Mouse (Mus musculus) testis, adult 2 months (tissue): Measurements from ENCODE around the gene Nme7. TPM values are rescaled to one million over a fixed set of nuclear protein-coding genes. Genes with fewer than 3 reads are reported as not detected.

Experiments used
- H3K27ac ChIP-seq: fragments of 200-500 bp; 2 replicates; pipeline ENCODE4 v1.5.1; 2012; ENCODE audit warnings: low read depth, low read length; ENCODE audit not compliant: control insufficient read depth, insufficient read depth
- H3K27me3 ChIP-seq: fragments of 200-500 bp; 2 replicates; pipeline ENCODE4 v1.6.1; 2012; ENCODE audit warnings: mild to moderate bottlenecking, low read length, moderate library complexity; ENCODE audit not compliant: control insufficient read depth, insufficient read depth
- H3K36me3 ChIP-seq: fragments of 200-500 bp; 2 replicates; pipeline ENCODE4 v1.6.1; 2012; ENCODE audit warnings: mild to moderate bottlenecking, low read length; ENCODE audit not compliant: control insufficient read depth, insufficient read depth
- H3K4me1 ChIP-seq: fragments of 200-500 bp; 2 replicates; pipeline ENCODE4 v1.6.1; 2012; ENCODE audit warnings: low read length; ENCODE audit not compliant: control insufficient read depth, insufficient read depth
- H3K4me3 ChIP-seq: fragments of 200-500 bp; 2 replicates; pipeline ENCODE4 v1.5.1; 2012; ENCODE audit warnings: low read depth, mild to moderate bottlenecking, low read length, moderate library complexity, mixed read lengths; ENCODE audit not compliant: control insufficient read depth
- CTCF ChIP-seq: fragments of 200-500 bp; IDR thresholded peaks from 2 replicates; pipeline ENCODE4 v1.5.1; 2012; ENCODE audit warnings: low read depth, mild to moderate bottlenecking, inconsistent platforms, low read length, moderate library complexity; ENCODE audit not compliant: control insufficient read depth, insufficient read depth, insufficient replicate concordance
- POLR2A ChIP-seq: fragments of 200-500 bp; IDR thresholded peaks from 2 replicates; pipeline ENCODE4 v1.6.1; 2012; ENCODE audit warnings: low read depth, mild to moderate bottlenecking, inconsistent platforms, low read length, moderate library complexity; ENCODE audit not compliant: control insufficient read depth
- polyA plus RNA-seq: library from polyadenylated mRNA; depleted of rRNA; stranded (reverse); fragments of >200 nt; gene quantifications from 2 replicates; pipeline ENCODE4 v1.2.3, GENCODE M21; 2012

Gene Nme7
- polyA plus RNA-seq, 1 experiment: 42.8 TPM

- no peaks in the 10 kb centered on the region for H3K36me3 ChIP-seq
- no peak overlapping the region for H3K27ac ChIP-seq
- TF ChIP-seq POLR2A (peak; percentile 30; the same call in 1 of the 2 replicates), CTCF (no peak)
- no peaks in the 10 kb centered on the region for H3K27me3 ChIP-seq
- no peaks in the 10 kb centered on the region for H3K4me1 ChIP-seq
- peak overlapping the region; percentile 64 for H3K4me3 ChIP-seq
These were observed 169.5 kb downstream of the Nme7 start for GRCm38 (mm10) chr1:164473398-164473797.

GRCm38 (mm10) chr1:164474310-164474709, 170.4 kb downstream of the Nme7 start:
- TF ChIP-seq CTCF: no peak
- TF ChIP-seq POLR2A: no peak
- H3K4me1 ChIP-seq: no peaks in the 10 kb centered on the region
- H3K27me3 ChIP-seq: no peaks in the 10 kb centered on the region
- H3K4me3 ChIP-seq: peak overlapping the region; percentile 64
- H3K36me3 ChIP-seq: no peaks in the 10 kb centered on the region
- H3K27ac ChIP-seq: no peak overlapping the region

- peak overlapping the region; percentile 64 for H3K4me3 ChIP-seq
- no peaks in the 10 kb centered on the region for H3K36me3 ChIP-seq
- no peak overlapping the region for H3K27ac ChIP-seq
- no peaks in the 10 kb centered on the region for H3K4me1 ChIP-seq
- TF ChIP-seq CTCF: no peak
- TF ChIP-seq POLR2A: peak; percentile 33; the same call in 1 of the 2 replicates
- no peaks in the 10 kb centered on the region for H3K27me3 ChIP-seq
These were observed 171.0 kb downstream of the Nme7 start for GRCm38 (mm10) chr1:164474778-164475511.

- peak overlapping the region; percentile 64 for H3K4me3 ChIP-seq
- no peaks in the 10 kb centered on the region for H3K27me3 ChIP-seq
- H3K36me3 ChIP-seq: no peaks in the 10 kb centered on the region
- H3K4me1 ChIP-seq: no peaks in the 10 kb centered on the region
- no peak for TF ChIP-seq POLR2A
- no peak for TF ChIP-seq CTCF
- no peak overlapping the region for H3K27ac ChIP-seq
These were observed 172.0 kb downstream of the Nme7 start for GRCm38 (mm10) chr1:164475895-164476294.

- Histone ChIP-seq H3K27ac (no peak overlapping the region), H3K36me3 (no peaks in the 10 kb centered on the region), H3K4me1 (no peaks in the 10 kb centered on the region), H3K4me3 (no peak overlapping the region), H3K27me3 (no peaks in the 10 kb centered on the region)
- TF ChIP-seq CTCF (no peak), POLR2A (no peak)
These were observed 177.1 kb downstream of the Nme7 start for GRCm38 (mm10) chr1:164480755-164481644.

GRCm38 (mm10) chr1:164481645-164482354, 177.9 kb downstream of the Nme7 start:
- Histone ChIP-seq H3K36me3 (no peaks in the 10 kb centered on the region), H3K27me3 (no peaks in the 10 kb centered on the region), H3K27ac (no peak overlapping the region), H3K4me3 (no peak overlapping the region), H3K4me1 (no peaks in the 10 kb centered on the region)
- TF ChIP-seq CTCF (no peak), POLR2A (no peak)

- no peaks in the 10 kb centered on the region for H3K36me3 ChIP-seq
- TF ChIP-seq CTCF (no peak), POLR2A (no peak)
- H3K4me3 ChIP-seq: no peak overlapping the region
- H3K27me3 ChIP-seq: no peaks in the 10 kb centered on the region
- H3K4me1 ChIP-seq: no peaks in the 10 kb centered on the region
- H3K27ac ChIP-seq: no peak overlapping the region
These were observed 178.9 kb downstream of the Nme7 start for GRCm38 (mm10) chr1:164482833-164483232.
